Mouse (Mus musculus) MEL (cell line): Measurements from ENCODE around the gene Mgat1. TPM values are rescaled to one million over a fixed set of nuclear protein-coding genes. Genes with fewer than 3 reads are reported as not detected.

Experiments used
- DNase-seq: peaks from one replicate; pipeline ENCODE4 v3.0.0; 2011; ENCODE audit warnings: low read depth, low spot score
- H3K27ac ChIP-seq: 2 replicates; pipeline ENCODE4 v1.5.1; 2012; ENCODE audit warnings: low read depth, mild to moderate bottlenecking, control low read depth, low read length, moderate library complexity; ENCODE audit not compliant: control insufficient read depth
- H3K27me3 ChIP-seq, 2 experiments: fragments of 150-350 bp in 1 of 2; sonication (generic) in 1 of 2; 2 replicates each; pipeline ENCODE4 v1.6.1; 2012; ENCODE audit warnings: low read length in 2 of 2, mild to moderate bottlenecking in 2 of 2, improper control_type of control experiment in 1 of 2, moderate library complexity in 1 of 2; ENCODE audit not compliant: insufficient read depth in 2 of 2, control insufficient read depth in 1 of 2
- H3K36me3 ChIP-seq, 2 experiments: 2 replicates each; pipeline ENCODE4 v1.6.1; 2012 to 2014; ENCODE audit warnings: low read length in 2 of 2, improper control_type of control experiment in 1 of 2, inconsistent platforms in 1 of 2, mild to moderate bottlenecking in 1 of 2; ENCODE audit not compliant: insufficient read depth in 2 of 2, control insufficient read depth in 1 of 2
- H3K4me1 ChIP-seq, 2 experiments: fragments of 150-350 bp in 1 of 2; sonication (generic) in 1 of 2; 2 replicates each; pipeline ENCODE4 v1.6.1; 2012; ENCODE audit warnings: low read length in 2 of 2, improper control_type of control experiment in 1 of 2, mild to moderate bottlenecking in 1 of 2; ENCODE audit not compliant: insufficient read depth in 2 of 2, control insufficient read depth in 1 of 2
- H3K4me3 ChIP-seq, 2 experiments: fragments of 150-350 bp in 1 of 2; sonication (generic) in 1 of 2; 2 replicates each; pipeline ENCODE4 v1.5.1; 2012; ENCODE audit warnings: low read depth in 2 of 2, low read length in 2 of 2, mild to moderate bottlenecking in 2 of 2, moderate library complexity in 2 of 2, control low read depth in 1 of 2, improper control_type of control experiment in 1 of 2; ENCODE audit not compliant: control insufficient read depth in 1 of 2, insufficient read depth in 1 of 2
- H3K79me2 ChIP-seq: 2 replicates; pipeline ENCODE4 v1.6.1; 2012; ENCODE audit warnings: mild to moderate bottlenecking, low read length, moderate library complexity; ENCODE audit not compliant: control insufficient read depth, poor library complexity, insufficient read depth
- H3K9ac ChIP-seq: 2 replicates; pipeline ENCODE4 v1.6.1; 2012; ENCODE audit warnings: low read depth, mild to moderate bottlenecking, control low read depth, low read length, moderate library complexity; ENCODE audit not compliant: control insufficient read depth, poor library complexity, severe bottlenecking
- H3K9me3 ChIP-seq: fragments of 150-350 bp; sonication (generic); replicated peaks from 2 replicates; pipeline ENCODE4 v1.6.1; 2012; ENCODE audit warnings: mild to moderate bottlenecking, low read length, improper control_type of control experiment, moderate library complexity; ENCODE audit not compliant: insufficient read depth
- E2F4 ChIP-seq: IDR thresholded peaks from 2 replicates; pipeline ENCODE4 v1.6.1; 2011; ENCODE audit warnings: low read depth, low read length, improper control_type of control experiment, borderline replicate concordance
- ETS1 ChIP-seq: IDR thresholded peaks from 2 replicates; pipeline ENCODE4 v1.6.1; 2012; ENCODE audit warnings: low read depth, mild to moderate bottlenecking, inconsistent platforms, low read length, improper control_type of control experiment, moderate library complexity
- GABPA ChIP-seq: IDR thresholded peaks from 2 replicates; pipeline ENCODE4 v1.6.1; 2012; ENCODE audit warnings: low read depth, mild to moderate bottlenecking, inconsistent platforms, low read length, improper control_type of control experiment, moderate library complexity
- JUND ChIP-seq: IDR thresholded peaks from 2 replicates; pipeline ENCODE4 v1.6.1; 2011; ENCODE audit warnings: low read depth, mild to moderate bottlenecking, improper control_type of control experiment, low read length
- KAT2A ChIP-seq: conservative IDR thresholded peaks from 2 replicates; pipeline ENCODE4 v1.6.1; 2012; ENCODE audit warnings: low read depth, low read length, improper control_type of control experiment, inconsistent platforms
- MAX ChIP-seq: IDR thresholded peaks from 2 replicates; pipeline ENCODE4 v1.6.1; 2011; ENCODE audit warnings: low read length, improper control_type of control experiment
- MXI1 ChIP-seq: IDR thresholded peaks from 2 replicates; pipeline ENCODE4 v1.6.1; 2011; ENCODE audit warnings: mild to moderate bottlenecking, low read depth, low read length, improper control_type of control experiment
- NELFE ChIP-seq: IDR thresholded peaks from 2 replicates; pipeline ENCODE4 v1.6.1; 2011; ENCODE audit warnings: low read depth, low read length, improper control_type of control experiment
- NRF1 ChIP-seq: IDR thresholded peaks from 2 replicates; pipeline ENCODE4 v1.6.1; 2014; ENCODE audit warnings: low read depth, mild to moderate bottlenecking, inconsistent platforms, low read length, improper control_type of control experiment, moderate library complexity; ENCODE audit not compliant: poor library complexity, insufficient read depth, severe bottlenecking
- POLR2A ChIP-seq, 2 experiments: IDR thresholded peaks; 2 replicates each; pipeline ENCODE4 v1.6.1; 2011 to 2012; ENCODE audit warnings: low read length in 2 of 2, mild to moderate bottlenecking in 2 of 2, control low read depth in 1 of 2, improper control_type of control experiment in 1 of 2, low read depth in 1 of 2, moderate library complexity in 1 of 2; ENCODE audit not compliant: control insufficient read depth in 1 of 2, insufficient read depth in 1 of 2, poor library complexity in 1 of 2
- TCF12 ChIP-seq: IDR thresholded peaks from 2 replicates; pipeline ENCODE4 v1.6.1; 2014; ENCODE audit warnings: low read depth, mild to moderate bottlenecking, inconsistent platforms, low read length, improper control_type of control experiment, moderate library complexity
- UBTF ChIP-seq: IDR thresholded peaks from 2 replicates; pipeline ENCODE4 v1.6.1; 2012; ENCODE audit warnings: low read depth, mild to moderate bottlenecking, inconsistent platforms, low read length, improper control_type of control experiment, moderate library complexity, borderline replicate concordance; ENCODE audit not compliant: insufficient read depth
- USF1 ChIP-seq: IDR thresholded peaks from 2 replicates; pipeline ENCODE4 v1.6.1; 2014; ENCODE audit warnings: low read depth, mild to moderate bottlenecking, inconsistent platforms, low read length, improper control_type of control experiment, moderate library complexity
- USF2 ChIP-seq, 2 experiments: IDR thresholded peaks; 2 replicates each; pipeline ENCODE4 v1.6.1; 2011 to 2012; ENCODE audit warnings: improper control_type of control experiment in 2 of 2, low read length in 2 of 2, borderline replicate concordance in 1 of 2, inconsistent platforms in 1 of 2, low read depth in 1 of 2, mild to moderate bottlenecking in 1 of 2; ENCODE audit not compliant: insufficient read depth in 1 of 2
- ZC3H11A ChIP-seq: IDR thresholded peaks from 2 replicates; pipeline ENCODE4 v1.6.1; 2012; ENCODE audit warnings: low read depth, mild to moderate bottlenecking, inconsistent platforms, low read length, improper control_type of control experiment
- polyA plus RNA-seq, 2 experiments: library from polyadenylated mRNA; stranded (reverse) in 1 of 2; unstranded in 1 of 2; fragments of >175 nt in 1 of 2; fragments of >200 nt in 1 of 2; gene quantifications; 2 replicates each; pipeline versions ENCODE4 v1.2.1 to v1.2.4; 2012; ENCODE audit warnings: low replicate concordance in 2 of 2, low read depth in 1 of 2; ENCODE audit not compliant: insufficient read length in 2 of 2, insufficient read depth in 1 of 2, missing spikeins in 1 of 2
- total RNA-seq: library from RNA; depleted of rRNA; stranded (reverse); fragments of 300-350 nt; gene quantifications from 2 replicates; pipeline ENCODE4 v1.2.3, GENCODE M21; 2012

Gene Mgat1
- total and polyA plus RNA-seq, 3 experiments, result 41.1 to 44.3 TPM; not detected in 1

DNA sequence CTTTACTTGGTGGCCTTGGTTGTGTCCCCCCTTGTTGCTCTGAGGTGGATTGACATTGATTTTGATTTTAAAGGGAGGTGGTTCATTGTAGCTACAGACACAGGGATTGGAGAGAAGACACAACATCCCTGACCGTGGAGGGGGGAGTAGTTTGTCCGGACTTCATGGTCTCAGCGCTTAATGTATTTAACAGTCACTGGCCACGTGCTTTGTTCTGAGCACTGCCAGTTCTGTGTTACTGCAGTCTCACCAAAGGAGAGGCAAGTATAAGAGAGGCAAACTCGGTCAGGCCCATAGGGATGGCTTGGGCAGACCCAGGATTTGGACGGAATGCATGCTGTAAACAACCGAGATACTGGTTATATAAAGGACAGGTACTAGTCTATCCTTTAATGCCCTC, 20.1 kb downstream of the Mgat1 start:
- Histone ChIP-seq H3K27me3 (no peaks in the 10 kb centered on the region), H3K4me3 (no peak overlapping the region), H3K9ac (no peak overlapping the region), H3K4me1 (no peaks in the 10 kb centered on the region), H3K27ac (no peak overlapping the region), H3K79me2 (no peaks in the 10 kb centered on the region), H3K36me3 (peaks cover 0 to 4% of the 10 kb centered on the region in 2 experiments; a peak in 1 of 4 replicates), H3K9me3 (no peaks in the 10 kb centered on the region)
- DNase-seq, result no peak
- TF ChIP-seq ZC3H11A (no peak), NRF1 (no peak), JUND (no peak), MXI1 (no peak), TCF12 (no peak), GABPA (no peak), E2F4 (no peak)

DNA sequence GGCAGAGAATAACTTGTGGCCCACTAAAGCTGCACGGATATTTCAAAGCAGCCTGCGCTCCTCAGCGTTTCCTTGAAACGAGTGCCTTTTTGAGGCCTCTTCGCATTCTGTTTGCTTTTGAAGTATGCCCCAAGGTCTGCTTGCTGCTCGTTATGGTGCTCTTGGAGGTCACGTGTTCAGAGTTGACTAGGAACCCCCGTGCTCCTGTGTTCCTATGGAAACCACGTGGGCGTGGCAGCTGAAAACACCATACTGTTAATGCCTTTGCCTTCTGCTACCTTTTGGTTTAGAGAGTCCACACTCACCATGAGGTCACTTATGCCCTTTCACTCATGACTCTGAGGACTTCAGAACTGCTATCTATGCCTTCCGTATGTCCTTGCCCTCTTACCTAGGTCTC, 20.6 kb downstream of the Mgat1 start:
- H3K9me3 ChIP-seq, result no peaks in the 10 kb centered on the region
- no peaks in the 10 kb centered on the region for H3K27me3 ChIP-seq
- no peak overlapping the region for H3K9ac ChIP-seq
- DNase-seq, result no peak
- no peak overlapping the region for H3K27ac ChIP-seq
- no peaks in the 10 kb centered on the region for H3K4me1 ChIP-seq
- no peaks in the 10 kb centered on the region for H3K79me2 ChIP-seq
- peaks cover 0 to 4% of the 10 kb centered on the region in 2 experiments; a peak in 1 of 4 replicates for H3K36me3 ChIP-seq
- TF ChIP-seq USF2 (IDR thresholded peaks at IDR 0.05; ENCODE audit: borderline replicate concordance in 1 of 2, insufficient read depth in 1 of 2, low read depth in 1 of 2, low read length in 2 of 2) (no peak), USF1 (no peak), NELFE (no peak), JUND (no peak), MAX (no peak), ETS1 (no peak), NRF1 (no peak)
- no peak overlapping the region for H3K4me3 ChIP-seq

DNA sequence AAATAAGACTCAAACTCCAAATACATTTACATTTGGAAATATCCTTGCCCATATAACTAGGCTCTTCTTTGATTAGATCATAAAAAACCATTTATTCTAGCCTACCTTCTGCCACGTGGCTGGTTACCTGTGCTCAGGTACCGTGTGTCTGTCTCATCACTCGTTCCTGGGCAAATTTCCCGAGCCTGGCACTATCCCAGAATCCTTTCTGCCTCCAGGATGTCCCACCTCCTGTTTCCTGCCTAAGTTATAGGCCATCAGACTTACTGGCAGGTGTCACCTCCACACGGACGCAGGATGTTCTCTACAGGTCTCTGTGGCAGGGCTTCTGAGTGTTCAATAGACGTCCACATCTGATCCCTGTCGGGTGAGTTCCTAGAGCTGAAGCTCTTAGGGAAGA, 21.1 kb downstream of the Mgat1 start:
- H3K36me3 ChIP-seq, result peaks cover 0 to 2% of the 10 kb centered on the region in 2 experiments; a peak in 1 of 4 replicates
- TF ChIP-seq TCF12 (no peak), NELFE (no peak), UBTF (no peak), USF1 (no peak), KAT2A (no peak), POLR2A (IDR thresholded peaks at IDR 0.05; ENCODE audit: control insufficient read depth in 1 of 2, insufficient read depth in 1 of 2, low read depth in 1 of 2, low read length in 2 of 2, poor library complexity in 1 of 2) (no peak)
- TF ChIP-seq, all 39 proteins: peak for 0
- H3K9me3 ChIP-seq, result no peaks in the 10 kb centered on the region
- no peaks in the 10 kb centered on the region for H3K4me1 ChIP-seq
- no peak for DNase-seq
- H3K79me2 ChIP-seq, result no peaks in the 10 kb centered on the region
- H3K4me3 ChIP-seq, result no peak overlapping the region
- H3K27me3 ChIP-seq, result no peaks in the 10 kb centered on the region
- H3K9ac ChIP-seq, result no peak overlapping the region
- H3K27ac ChIP-seq, result no peak overlapping the region
